In the genomic region with DNA sequence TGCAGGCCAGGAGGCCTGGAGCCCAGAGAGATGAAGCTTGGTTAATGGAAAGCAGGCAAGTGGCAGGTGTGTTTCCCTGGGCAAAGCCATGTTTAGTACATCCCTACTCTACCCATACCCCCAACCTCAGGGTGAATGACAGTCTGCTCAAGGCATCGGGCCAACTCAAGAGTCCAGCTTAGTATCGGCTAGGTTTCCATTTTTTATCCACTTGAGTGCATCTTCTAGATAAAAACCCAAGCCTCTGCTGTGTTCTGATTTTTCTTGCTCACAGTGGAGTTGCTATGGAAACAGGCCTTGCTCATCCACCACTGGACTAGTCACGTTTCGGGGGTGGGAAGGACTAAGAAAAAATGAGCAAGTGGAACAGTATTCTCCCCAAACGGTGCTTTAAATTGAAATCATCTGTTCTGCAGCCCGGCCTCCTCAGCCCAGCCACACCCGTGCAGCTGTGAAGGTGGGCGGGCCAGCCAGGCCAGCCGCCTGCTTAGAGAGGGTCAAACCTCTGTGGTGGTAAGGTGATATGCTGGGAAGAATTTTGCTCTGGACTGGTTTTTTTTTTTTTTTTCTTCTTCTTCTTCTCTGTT, we compare ENCODE assay signal across 8 mouse cellular contexts.
DNase-seq lines count a peak whose midpoint lies in the region.

No protein-coding gene starts in this region.

- intact Hi-C loops in left cerebral cortex, postnatal 36 days (cut with DNase I), result no loop called here

- DNase-seq in adrenal gland, adult 2 months, result peak; percentile 42
- no peak for DNase-seq in adrenal gland, adult 8-10 months
- DNase-seq in embryo, embryonic 9.5 days (ENCODE audit: extremely low spot score), result peak; percentile 55
- DNase-seq in gastrocnemius, postnatal 25 days, result peak; percentile 63
- DNase-seq in left cerebral cortex, postnatal 36 days (ENCODE audit: low spot score in 2 of 2), result peak; percentile 60 to 65
- DNase-seq in right cerebral cortex, postnatal 10 days (ENCODE audit: low spot score in 2 of 2), result peak; percentile 66 to 87
- DNase-seq in testis, postnatal 14 days (ENCODE audit: low spot score), result no peak
- DNase-seq in ovary, postnatal 36 days (ENCODE audit: low spot score), result no peak

Comparison
In these comparisons a context has a peak if more than half of its experiments do, and no peak if none do; other contexts are left out.
1. DNase-seq: peak in adrenal gland, adult 2 months (single experiment), embryo, embryonic 9.5 days (single experiment), gastrocnemius, postnatal 25 days (single experiment), left cerebral cortex, postnatal 36 days (2 of 2) and right cerebral cortex, postnatal 10 days (2 of 2); none in adrenal gland, adult 8-10 months (single experiment), testis, postnatal 14 days (single experiment) and ovary, postnatal 36 days (single experiment).